Mouse (Mus musculus) heart, embryonic 11.5 days (tissue): ENCODE results near the gene Gm10295. TPM values are rescaled to one million over a fixed set of nuclear protein-coding genes. Genes with fewer than 3 reads are reported as not detected.

Experiments
- ATAC-seq: fragments of 200-750 bp; cut with Nextera tagmentation; replicated peaks from 2 replicates; pipeline ENCODE4 v1.8.0; 2017; ENCODE audit warnings: moderate library complexity; ENCODE audit not compliant: insufficient number of reproducible peaks, low FRiP score, low TSS enrichment
- H3K27ac ChIP-seq: fragments of 300-500 bp; sonication (generic); 2 replicates; pipeline ENCODE4 v1.5.1; 2014; ENCODE audit warnings: mild to moderate bottlenecking, low read depth, low read length
- H3K27me3 ChIP-seq: fragments of 300-500 bp; sonication (generic); 2 replicates; pipeline ENCODE4 v1.6.1; 2014; ENCODE audit warnings: mild to moderate bottlenecking, low read length, mixed read lengths; ENCODE audit not compliant: control insufficient read depth, insufficient read depth
- H3K36me3 ChIP-seq: fragments of 300-500 bp; sonication (generic); 2 replicates; pipeline ENCODE4 v1.6.1; 2014; ENCODE audit warnings: mild to moderate bottlenecking, low read length, moderate library complexity, mixed read lengths; ENCODE audit not compliant: control insufficient read depth, insufficient read depth
- H3K4me1 ChIP-seq: fragments of 300-500 bp; sonication (generic); 2 replicates; pipeline ENCODE4 v1.6.1; 2014; ENCODE audit warnings: low read length; ENCODE audit not compliant: control insufficient read depth, insufficient read depth
- H3K4me2 ChIP-seq: fragments of 300-500 bp; sonication (generic); 2 replicates; pipeline ENCODE4 v1.6.1; 2014; ENCODE audit warnings: mild to moderate bottlenecking, moderate library complexity
- H3K4me3 ChIP-seq: fragments of 300-500 bp; sonication (generic); 2 replicates; pipeline ENCODE4 v1.5.1; 2014; ENCODE audit warnings: low read depth, low read length
- H3K9ac ChIP-seq: fragments of 300-500 bp; sonication (generic); 2 replicates; pipeline ENCODE4 v1.6.1; 2014; ENCODE audit warnings: mild to moderate bottlenecking, low read depth, low read length, moderate library complexity
- H3K9me3 ChIP-seq: fragments of 300-500 bp; sonication (generic); replicated peaks from 2 replicates; pipeline ENCODE4 v1.6.1; 2016; ENCODE audit warnings: low read length; ENCODE audit not compliant: control insufficient read depth
- WGBS: fragments of 180-500 bp; shearing (Covaris S2); extraction: QIAGEN DNeasy Blood & Tissue Kit; methylation state at CpG from one replicate; pipeline ENCODE4 v1.1.7; 2014; ENCODE audit not compliant: insufficient replicate concordance; 5-methylcytosine and 5-hydroxymethylcytosine counted together
- polyA plus RNA-seq: library from polyadenylated mRNA; unstranded; fragments of >200 nt; fragmentation: Nextera tagmentation; extraction: Ambion mirVana; gene quantifications from 2 replicates; pipeline ENCODE4 v1.2.1, GENCODE M21; 2014

Gm10295 gene
- polyA plus RNA-seq, 1 experiment from 2014 or later = not detected

DNA sequence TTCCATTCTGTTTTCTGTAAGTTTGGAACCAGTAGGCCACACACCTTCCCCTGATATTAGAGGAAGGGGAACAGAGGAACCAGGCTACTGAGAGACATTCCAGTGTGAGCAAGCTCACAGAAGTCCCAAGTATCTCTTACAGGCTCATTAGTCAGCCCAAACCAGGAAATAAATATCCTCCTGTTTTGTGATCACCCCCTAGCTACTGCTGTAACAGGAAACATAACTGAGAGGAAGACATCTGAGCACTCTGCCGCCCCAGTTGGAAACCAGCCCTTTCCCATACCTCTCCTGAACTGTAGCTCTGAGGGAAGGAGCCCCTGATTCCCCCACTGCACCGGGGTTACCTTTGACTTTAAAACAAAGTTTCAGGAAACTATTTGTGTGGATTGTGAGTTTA, 19.5 kb upstream of the Gm10295 start:
- H3K9ac ChIP-seq = no peak overlapping the region
- no peak overlapping the region for H3K4me2 ChIP-seq
- H3K36me3 ChIP-seq = no peaks in the 10 kb centered on the region
- no peaks in the 10 kb centered on the region for H3K9me3 ChIP-seq
- no peak overlapping the region for H3K4me3 ChIP-seq
- H3K4me1 ChIP-seq = no peaks in the 10 kb centered on the region
- H3K27me3 ChIP-seq = no peaks in the 10 kb centered on the region
- ATAC-seq = no peak
- peak overlapping the region; percentile 13 for H3K27ac ChIP-seq
- 50% methylated on average over 2 of the region's 2 CpGs for WGBS

DNA sequence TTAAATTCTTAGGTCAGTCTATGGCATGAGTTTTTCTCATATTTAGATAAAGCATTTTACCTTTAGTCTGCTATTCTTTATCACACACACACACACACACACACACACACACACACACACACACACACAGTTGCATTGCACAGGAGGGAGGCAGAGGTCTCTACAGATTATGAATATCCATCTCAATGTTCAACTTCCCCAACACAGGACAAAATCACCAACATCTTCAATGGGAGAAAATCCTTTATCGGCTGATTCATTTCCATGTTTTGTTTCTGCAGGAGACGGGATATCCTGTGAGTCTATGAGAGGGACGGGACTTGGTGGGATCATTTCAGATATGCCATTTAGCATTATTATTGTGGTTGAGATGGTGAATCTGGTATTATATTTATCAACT, 18.8 kb upstream of the Gm10295 start:
- Histone ChIP-seq H3K27ac (no peak overlapping the region), H3K9ac (no peak overlapping the region), H3K27me3 (no peaks in the 10 kb centered on the region), H3K4me1 (no peaks in the 10 kb centered on the region), H3K36me3 (no peaks in the 10 kb centered on the region), H3K4me2 (no peak overlapping the region), H3K9me3 (no peaks in the 10 kb centered on the region), H3K4me3 (no peak overlapping the region)
- ATAC-seq = no peak
- 70% methylated on average over 3 of the region's 3 CpGs for WGBS

GRCm38 (mm10) chr7:71368543-71369181, 17.4 kb upstream of the Gm10295 start:
- H3K27ac ChIP-seq = no peak overlapping the region
- no peak for ATAC-seq

GRCm38 (mm10) chr7:71355596-71355995, 4.3 kb upstream of the Gm10295 start:
- no peaks in the 10 kb centered on the region for H3K36me3 ChIP-seq
- no peak overlapping the region for H3K9ac ChIP-seq
- 78% methylated on average over 5 of the region's 5 CpGs for WGBS
- H3K4me3 ChIP-seq = no peak overlapping the region
- H3K9me3 ChIP-seq = no peaks in the 10 kb centered on the region
- no peak overlapping the region for H3K27ac ChIP-seq
- no peaks in the 10 kb centered on the region for H3K27me3 ChIP-seq
- no peak overlapping the region for H3K4me2 ChIP-seq
- no peaks in the 10 kb centered on the region for H3K4me1 ChIP-seq
- ATAC-seq = no peak

More at GRCm38 (mm10) chr7:71368543-71369181, 17.4 kb upstream of the Gm10295 start:
- no peak overlapping the region for H3K4me3 ChIP-seq
- no peaks in the 10 kb centered on the region for H3K27me3 ChIP-seq
- H3K9ac ChIP-seq = no peak overlapping the region
- no peaks in the 10 kb centered on the region for H3K4me1 ChIP-seq
- no peaks in the 10 kb centered on the region for H3K9me3 ChIP-seq
- 76% methylated on average over 13 of the region's 13 CpGs for WGBS
- H3K4me2 ChIP-seq = no peak overlapping the region
- H3K36me3 ChIP-seq = no peaks in the 10 kb centered on the region

- Histone ChIP-seq H3K27ac (no peak overlapping the region), H3K9me3 (no peaks in the 10 kb centered on the region), H3K4me3 (no peak overlapping the region), H3K4me1 (no peaks in the 10 kb centered on the region), H3K36me3 (no peaks in the 10 kb centered on the region), H3K9ac (no peak overlapping the region), H3K27me3 (no peaks in the 10 kb centered on the region), H3K4me2 (no peak overlapping the region)
- ATAC-seq = no peak
- 79% methylated on average over 9 of the region's 9 CpGs for WGBS
These were observed 2.4 kb downstream of the Gm10295 start for GRCm38 (mm10) chr7:71348922-71349321.

GRCm38 (mm10) chr7:71324919-71325583, 26.2 kb downstream of the Gm10295 start:
- no peak overlapping the region for H3K4me2 ChIP-seq
- H3K4me1 ChIP-seq = no peaks in the 10 kb centered on the region
- no peak overlapping the region for H3K9ac ChIP-seq
- H3K27ac ChIP-seq = no peak overlapping the region
- no peak overlapping the region for H3K4me3 ChIP-seq
- H3K27me3 ChIP-seq = no peaks in the 10 kb centered on the region
- ATAC-seq = no peak
- H3K9me3 ChIP-seq = no peaks in the 10 kb centered on the region
- 67% methylated on average over 11 of the region's 11 CpGs for WGBS
- H3K36me3 ChIP-seq = no peaks in the 10 kb centered on the region

DNA sequence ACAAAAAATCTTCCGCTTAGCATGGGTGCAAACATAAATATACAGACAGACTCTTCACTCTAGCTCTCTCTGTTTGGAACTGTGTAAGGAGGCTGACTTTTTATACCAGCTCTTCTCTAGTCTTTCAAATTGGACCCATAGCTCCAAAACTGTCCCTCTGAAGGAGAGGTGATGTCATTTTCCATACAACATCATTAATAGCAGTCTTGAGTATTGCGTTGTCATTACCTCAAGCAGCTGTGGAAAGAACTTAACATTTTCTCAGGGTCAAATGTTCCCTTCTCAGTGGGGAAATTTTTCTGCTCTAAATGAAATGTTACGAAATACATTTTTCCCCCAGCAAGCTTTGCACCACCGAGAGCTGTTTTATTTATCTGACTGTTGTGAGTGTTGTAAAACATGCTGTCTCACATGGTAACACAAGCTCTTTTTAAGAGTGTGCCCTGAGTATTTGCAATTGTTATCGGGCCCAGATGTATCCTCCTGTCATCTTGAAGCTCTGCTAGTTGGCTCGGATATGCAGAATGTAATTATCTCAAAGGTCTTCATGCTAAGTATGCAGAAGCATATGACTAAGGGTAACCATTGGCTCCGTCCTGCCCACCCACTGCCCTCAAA, 38.0 kb downstream of the Gm10295 start:
- no peak overlapping the region for H3K27ac ChIP-seq

GRCm38 (mm10) chr7:71312375-71312774, 38.9 kb downstream of the Gm10295 start:
- WGBS = 48% methylated on average over 3 of the region's 3 CpGs

More for the DNA sequence above, 38.0 kb downstream of the Gm10295 start:
- no peak for ATAC-seq
- H3K9me3 ChIP-seq = no peaks in the 10 kb centered on the region
- H3K4me3 ChIP-seq = no peak overlapping the region
- H3K4me2 ChIP-seq = no peak overlapping the region
- no peaks in the 10 kb centered on the region for H3K36me3 ChIP-seq
- no peaks in the 10 kb centered on the region for H3K4me1 ChIP-seq
- H3K9ac ChIP-seq = no peak overlapping the region
- 68% methylated on average over 7 of the region's 7 CpGs for WGBS
- H3K27me3 ChIP-seq = no peaks in the 10 kb centered on the region

More at GRCm38 (mm10) chr7:71312375-71312774, 38.9 kb downstream of the Gm10295 start:
- H3K9me3 ChIP-seq = no peaks in the 10 kb centered on the region
- no peak overlapping the region for H3K27ac ChIP-seq
- H3K36me3 ChIP-seq = no peaks in the 10 kb centered on the region
- no peak overlapping the region for H3K4me2 ChIP-seq
- H3K27me3 ChIP-seq = no peaks in the 10 kb centered on the region
- H3K4me1 ChIP-seq = no peaks in the 10 kb centered on the region
- H3K4me3 ChIP-seq = no peak overlapping the region
- no peak overlapping the region for H3K9ac ChIP-seq
- ATAC-seq = no peak
